Mouse (Mus musculus) midbrain, embryonic 14.5 days (tissue): Measurements from ENCODE around the gene Trim7. TPM values are rescaled to one million over a fixed set of nuclear protein-coding genes. Genes with fewer than 3 reads are reported as not detected.

Experiments
- polyA plus RNA-seq: library from polyadenylated mRNA; unstranded; fragments of >200 nt; fragmentation: Nextera tagmentation; extraction: Ambion mirVana; gene quantifications from 2 replicates; pipeline ENCODE4 v1.2.1, GENCODE M21; 2014

Trim7 gene
- polyA plus RNA-seq, 1 experiment from 2014 or later = 0.75 TPM

Other genes with a start within 250 kb of the Trim7 start
- 505 and 506 TPM in 2 replicates for gene Rack1, start 25.8 kb upstream of the Trim7 start, polyA plus RNA-seq
- gene Trim41, start 8.8 kb upstream of the Trim7 start, polyA plus RNA-seq = 6.3 and 8.4 TPM in 2 replicates
- gene Gm12184, start 515 bp downstream of the Trim7 start, polyA plus RNA-seq = 3.2 and 4.5 TPM in 2 replicates
- gene Irgm1, start 45.5 kb downstream of the Trim7 start, polyA plus RNA-seq = 1.4 and 5.0 TPM in 2 replicates
- 0.34 TPM in 1 of 2 replicates, not detected in the other for gene Gm5431, start 76.1 kb downstream of the Trim7 start, polyA plus RNA-seq
- gene Psme2b, start 120.0 kb downstream of the Trim7 start, polyA plus RNA-seq = 1.4 and 1.7 TPM in 2 replicates
- gene Olfr56, start 152.7 kb downstream of the Trim7 start, polyA plus RNA-seq = not detected in 2 replicates
- 0.39 TPM in 1 of 2 replicates, not detected in the other for gene 9930111J21Rik1, start 153.3 kb downstream of the Trim7 start, polyA plus RNA-seq
- not detected in 2 replicates for gene Gm12185, start 166.1 kb downstream of the Trim7 start, polyA plus RNA-seq
- gene Tgtp1, start 168.0 kb downstream of the Trim7 start, polyA plus RNA-seq = 0.74 TPM in 1 of 2 replicates, not detected in the other
- 0.04 and 0.46 TPM in 2 replicates for gene 9930111J21Rik2, start 225.1 kb downstream of the Trim7 start, polyA plus RNA-seq
- 0.76 TPM in 1 of 2 replicates, not detected in the other for gene Tgtp2, start 238.1 kb downstream of the Trim7 start, polyA plus RNA-seq